Mouse (Mus musculus) gastrocnemius, adult 8-10 months (tissue): Measurements from ENCODE around the gene Bcar1. TPM values are rescaled to one million over a fixed set of nuclear protein-coding genes. Genes with fewer than 3 reads are reported as not detected.
A peak's percentile ranks its signal among the peaks of the same experiment; 100 is the strongest.

ENCODE experiments used
- DNase-seq, 2 experiments: peaks; one replicate each; pipeline ENCODE4 v3.0.0; 2022; ENCODE audit warnings: low spot score in 2 of 2
- total RNA-seq, 4 experiments: library from RNA; stranded (reverse); gene quantifications; 2 replicates each; pipeline ENCODE4 v1.2.4; 2022

Bcar1 gene
- total RNA-seq, 4 experiments from 2014 or later: 10.7 to 11.1 (median 10.8) TPM

DNA sequence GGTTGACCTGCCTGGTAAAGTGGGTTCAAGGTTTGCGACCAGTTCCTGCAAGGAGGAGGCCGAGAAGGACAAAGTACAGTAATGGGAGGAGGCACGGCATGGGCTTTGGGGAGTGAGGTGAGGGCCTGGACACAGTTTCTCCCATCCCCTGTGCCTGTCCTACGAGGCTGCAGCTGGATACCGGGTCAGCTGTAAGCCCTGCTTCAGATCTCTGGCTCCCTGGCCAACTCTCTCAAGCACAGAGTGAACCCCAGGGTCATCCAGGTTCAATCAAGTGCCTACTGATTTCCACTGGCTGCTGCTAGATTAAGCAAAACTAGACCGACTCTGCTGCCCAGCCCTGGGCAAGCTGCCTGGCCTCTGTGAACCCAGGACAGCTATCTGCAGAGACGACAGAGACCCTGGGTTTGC is 3.3 kb downstream of the Bcar1 start:
- no peak for DNase-seq

DNA sequence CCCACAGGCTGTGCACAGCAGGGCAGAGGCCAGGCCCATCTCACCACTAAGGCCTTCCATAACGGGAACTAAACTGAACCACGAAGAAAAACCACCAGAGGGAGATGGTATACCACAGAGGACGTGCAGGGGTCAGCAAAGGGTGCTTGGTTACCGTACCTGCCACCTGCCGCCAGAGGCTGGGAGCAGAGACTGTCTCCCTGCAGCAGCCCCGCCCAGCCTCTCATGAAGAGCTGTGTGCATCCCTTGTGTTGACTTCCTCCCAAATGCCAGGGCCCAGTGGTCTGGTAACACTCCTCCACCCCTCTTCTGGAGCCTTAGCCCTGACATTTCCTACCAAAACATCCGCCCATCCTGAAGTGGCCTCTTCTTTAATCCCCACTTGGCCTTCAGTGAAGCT is 4.0 kb downstream of the Bcar1 start:
- DNase-seq: no peak

DNA sequence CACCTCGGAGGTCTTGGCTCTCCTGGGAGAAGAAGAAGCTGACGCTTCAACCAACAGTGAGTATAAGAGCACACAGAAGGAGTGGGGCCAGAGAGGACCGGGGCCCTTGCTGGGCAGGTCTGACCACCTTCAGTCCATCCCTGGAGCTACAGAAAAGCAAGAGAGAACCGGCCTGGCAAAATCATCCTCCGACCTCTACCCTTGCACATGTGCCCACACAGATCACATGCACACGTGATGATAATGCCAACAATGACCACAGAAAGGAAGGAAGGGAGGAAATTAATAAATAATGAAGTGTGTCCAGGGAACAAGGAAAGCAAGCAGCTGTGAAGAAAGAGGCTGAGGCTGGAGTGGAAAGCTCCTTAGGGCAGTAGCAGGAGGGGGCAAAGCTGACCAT is 4.7 kb downstream of the Bcar1 start:
- no peak for DNase-seq

DNA sequence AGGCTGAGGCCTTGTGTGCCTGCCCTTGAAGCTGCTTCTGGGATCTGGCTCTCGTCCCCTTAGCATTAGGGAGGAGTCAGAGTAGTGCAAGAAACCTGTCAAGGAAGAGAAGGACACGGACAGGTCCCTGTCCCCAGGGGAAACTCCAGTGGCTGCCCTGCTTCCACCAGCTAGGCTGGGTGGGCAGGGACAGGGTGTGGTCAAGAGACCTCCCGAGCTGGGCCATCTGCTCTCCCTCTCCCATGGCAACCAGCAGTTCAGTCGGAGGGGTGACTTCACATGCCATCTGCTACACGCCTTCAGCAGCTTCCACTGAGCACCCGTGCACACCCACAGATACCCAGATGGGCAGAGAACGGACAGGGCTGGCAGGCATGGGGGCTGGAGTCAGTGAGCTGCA is 7.3 kb downstream of the Bcar1 start:
- no peak for DNase-seq

DNA sequence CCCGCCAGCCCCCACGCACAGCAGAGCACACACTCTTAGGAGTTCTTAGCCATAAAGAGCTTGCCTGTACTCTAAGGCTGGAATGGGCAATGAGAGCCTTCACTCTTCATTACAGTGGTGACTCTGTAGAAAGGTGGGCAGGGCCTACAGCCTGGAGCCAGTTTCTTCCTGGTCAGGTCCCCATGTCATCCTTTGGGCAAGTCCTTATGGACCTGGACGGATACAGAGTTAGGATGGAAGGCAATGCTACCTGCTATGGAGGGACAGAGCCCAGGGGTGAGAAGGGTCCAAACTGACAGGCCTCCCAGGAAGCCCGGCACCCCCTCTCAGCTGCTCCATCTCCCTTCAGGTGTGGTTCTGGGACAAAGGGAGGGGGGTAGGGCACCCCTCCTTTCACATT is 7.8 kb downstream of the Bcar1 start:
- DNase-seq: no peak

DNA sequence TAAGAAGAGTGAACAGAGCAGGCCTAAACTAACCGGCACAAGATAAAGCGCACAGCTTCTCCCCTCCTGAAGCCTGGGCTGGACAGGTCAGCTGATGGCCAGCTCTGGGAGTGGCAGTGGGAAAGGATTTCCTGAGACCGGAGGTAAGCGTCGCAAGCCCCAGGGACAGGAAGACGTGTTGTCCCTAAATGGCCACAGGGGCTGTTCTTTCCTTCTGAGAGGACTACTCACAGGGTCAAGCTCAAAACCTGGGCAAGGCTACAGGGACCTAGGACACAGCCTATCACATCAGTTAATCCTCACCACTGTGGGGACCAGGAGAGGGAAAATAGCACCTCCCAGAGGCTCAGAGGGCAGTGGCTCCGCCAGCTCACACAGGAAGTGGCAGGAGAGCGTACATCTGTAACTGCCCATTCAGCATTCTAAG is 8.3 kb downstream of the Bcar1 start:
- no peak for DNase-seq

DNA sequence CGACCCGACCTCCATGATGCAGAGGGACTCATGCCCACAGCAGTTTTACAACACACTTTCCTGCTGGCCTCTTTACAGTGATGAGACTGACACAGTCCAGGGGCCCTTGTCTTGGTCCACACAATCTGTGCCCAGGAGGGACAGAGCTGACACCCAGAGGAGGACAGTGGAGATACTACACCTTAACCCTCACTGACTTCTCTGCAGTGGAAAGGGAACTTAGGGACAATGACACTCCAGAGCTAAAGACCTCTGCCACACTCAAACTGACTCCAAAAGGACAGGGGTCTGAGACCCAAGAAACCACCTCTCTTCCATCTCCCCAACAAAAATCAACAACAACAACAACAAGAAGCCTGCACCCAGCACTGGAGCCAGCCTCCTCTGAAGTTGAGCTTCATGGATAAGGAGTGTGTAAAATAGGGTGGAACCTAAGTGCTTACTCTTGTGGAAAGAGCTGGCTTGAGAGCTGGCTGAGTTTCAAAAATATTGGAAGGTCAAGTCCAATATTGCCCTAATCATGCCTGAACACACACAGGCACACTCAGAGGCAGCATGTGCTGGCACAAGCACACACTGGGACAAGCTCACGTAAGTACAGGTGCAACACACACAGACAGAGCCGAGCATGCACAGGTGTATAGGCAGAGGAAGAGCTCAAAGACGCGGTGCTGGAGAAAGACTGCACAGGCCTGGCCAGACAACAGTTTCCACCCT is 9.2 kb downstream of the Bcar1 start:
- no peak for DNase-seq

DNA sequence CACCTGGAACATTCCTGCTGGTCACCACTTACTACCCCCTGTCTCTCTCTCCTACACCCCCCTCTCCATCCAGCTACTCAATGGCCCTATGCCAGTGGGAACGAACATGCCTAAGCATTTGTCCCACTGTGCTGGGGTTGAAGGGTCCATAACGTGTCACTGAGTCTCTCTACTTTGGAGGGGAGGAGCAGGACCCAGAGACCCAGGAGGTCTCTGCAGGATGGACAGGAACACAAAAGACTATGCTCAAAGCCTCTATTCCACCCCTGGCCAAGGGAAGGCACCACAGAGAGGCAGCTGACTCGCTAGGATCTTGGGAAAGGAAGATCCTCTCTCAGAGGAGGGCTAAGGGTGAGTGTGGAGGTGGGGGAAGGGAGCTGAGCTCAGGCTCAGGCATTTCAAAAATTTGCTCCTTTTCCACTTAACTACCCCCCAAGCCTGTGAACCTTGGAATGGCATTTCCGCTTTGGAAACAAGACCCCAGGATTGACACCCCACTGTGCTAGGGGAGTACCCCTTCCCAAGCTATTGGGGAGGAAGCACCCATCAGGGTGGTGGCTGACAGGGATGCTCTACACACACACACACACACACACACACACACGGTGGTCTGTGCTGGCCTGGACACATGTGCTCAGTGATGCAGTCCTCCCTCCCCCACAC is 9.9 kb downstream of the Bcar1 start:
- DNase-seq: no peak

DNA sequence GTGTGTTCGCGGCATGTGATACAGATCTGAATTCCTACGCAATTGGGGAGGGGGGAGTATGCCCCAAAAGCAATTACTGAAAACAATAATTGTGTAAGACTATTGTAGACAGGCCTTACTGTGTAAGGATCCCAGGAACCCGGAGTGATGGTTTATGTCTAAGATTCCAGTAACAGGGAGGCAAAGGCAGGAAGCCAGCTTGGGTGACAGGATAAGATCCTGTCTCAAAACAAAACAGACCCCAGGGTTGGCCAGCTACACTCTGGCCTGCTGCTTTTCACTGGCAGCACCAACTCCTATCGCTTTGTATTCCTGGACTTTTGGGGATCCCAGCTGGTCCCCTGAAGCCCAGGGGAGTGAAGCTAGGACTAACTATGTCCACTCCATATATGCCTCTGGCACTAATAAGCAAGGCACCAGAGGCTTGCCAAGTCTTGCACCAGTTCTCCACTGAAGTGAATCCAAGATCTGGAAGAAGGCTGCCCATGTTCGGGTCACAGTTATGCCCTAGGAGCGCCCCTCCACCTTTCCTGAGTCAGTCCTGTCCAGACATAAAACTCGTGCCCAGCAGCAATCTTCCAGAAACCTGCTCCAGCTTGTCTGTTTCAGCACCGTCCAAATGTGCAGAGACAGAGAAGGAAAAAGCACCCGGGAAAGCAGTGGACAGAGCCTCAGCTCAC is 11.1 kb downstream of the Bcar1 start:
- no peak for DNase-seq

DNA sequence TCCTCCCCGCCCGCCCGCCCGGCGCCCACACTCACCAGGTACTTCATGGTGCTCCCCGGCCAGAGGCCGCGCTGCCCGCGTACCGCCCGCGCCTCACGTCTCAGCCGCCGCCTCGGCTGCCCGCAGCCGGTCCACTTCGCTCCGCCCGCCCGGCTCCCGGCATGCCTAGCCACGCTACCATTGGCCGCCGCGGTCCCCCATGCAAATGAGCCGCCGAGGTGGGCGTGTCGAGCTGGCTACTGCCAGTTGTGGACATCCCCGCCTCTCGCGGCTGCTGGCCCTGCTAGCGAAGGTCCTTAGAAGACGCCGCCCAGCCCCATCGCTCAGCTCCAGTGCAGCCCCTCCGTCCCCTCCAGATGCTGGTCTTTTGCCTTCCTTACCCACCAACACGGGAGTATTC is 11.6 kb downstream of the Bcar1 start:
- peak; percentile 95 to 97 for DNase-seq

DNA sequence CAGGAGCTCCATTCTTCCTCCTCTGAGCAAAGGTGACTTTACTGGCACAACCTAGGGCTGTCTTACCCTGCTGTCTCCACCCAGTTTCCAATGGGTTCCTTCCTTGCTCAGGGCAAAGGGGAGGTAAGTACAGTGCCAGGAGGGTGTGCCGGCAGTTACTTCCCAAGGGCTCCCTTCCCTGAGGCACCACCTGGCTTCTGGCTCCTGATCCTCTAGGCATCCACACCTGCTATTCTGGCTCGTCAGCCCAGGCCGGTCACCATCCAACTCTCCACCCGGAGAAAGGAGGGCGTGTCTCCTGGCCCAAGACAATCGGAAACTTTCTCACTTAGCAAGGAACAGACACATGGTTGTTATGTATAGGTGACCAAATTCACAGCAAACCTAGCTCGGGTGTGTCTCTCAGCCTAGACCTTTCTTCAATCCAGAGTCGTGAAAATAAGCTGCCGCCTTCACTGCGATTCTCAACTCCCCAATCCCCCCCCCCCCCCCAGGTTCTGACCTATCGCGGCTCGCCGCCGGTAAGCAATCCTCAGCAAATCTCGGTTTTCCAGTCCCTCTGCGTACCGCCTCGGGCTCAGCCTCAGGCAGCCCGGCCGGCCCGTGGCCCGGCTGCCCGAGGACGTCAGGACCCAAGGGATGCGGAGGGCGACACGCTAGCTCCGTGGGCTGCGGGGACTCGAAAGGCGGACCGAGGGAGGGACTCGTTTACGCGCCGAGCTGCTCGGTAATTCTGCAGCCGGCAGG is 12.2 kb downstream of the Bcar1 start:
- DNase-seq: peak in 1 of 2 experiments; percentile 37

DNA sequence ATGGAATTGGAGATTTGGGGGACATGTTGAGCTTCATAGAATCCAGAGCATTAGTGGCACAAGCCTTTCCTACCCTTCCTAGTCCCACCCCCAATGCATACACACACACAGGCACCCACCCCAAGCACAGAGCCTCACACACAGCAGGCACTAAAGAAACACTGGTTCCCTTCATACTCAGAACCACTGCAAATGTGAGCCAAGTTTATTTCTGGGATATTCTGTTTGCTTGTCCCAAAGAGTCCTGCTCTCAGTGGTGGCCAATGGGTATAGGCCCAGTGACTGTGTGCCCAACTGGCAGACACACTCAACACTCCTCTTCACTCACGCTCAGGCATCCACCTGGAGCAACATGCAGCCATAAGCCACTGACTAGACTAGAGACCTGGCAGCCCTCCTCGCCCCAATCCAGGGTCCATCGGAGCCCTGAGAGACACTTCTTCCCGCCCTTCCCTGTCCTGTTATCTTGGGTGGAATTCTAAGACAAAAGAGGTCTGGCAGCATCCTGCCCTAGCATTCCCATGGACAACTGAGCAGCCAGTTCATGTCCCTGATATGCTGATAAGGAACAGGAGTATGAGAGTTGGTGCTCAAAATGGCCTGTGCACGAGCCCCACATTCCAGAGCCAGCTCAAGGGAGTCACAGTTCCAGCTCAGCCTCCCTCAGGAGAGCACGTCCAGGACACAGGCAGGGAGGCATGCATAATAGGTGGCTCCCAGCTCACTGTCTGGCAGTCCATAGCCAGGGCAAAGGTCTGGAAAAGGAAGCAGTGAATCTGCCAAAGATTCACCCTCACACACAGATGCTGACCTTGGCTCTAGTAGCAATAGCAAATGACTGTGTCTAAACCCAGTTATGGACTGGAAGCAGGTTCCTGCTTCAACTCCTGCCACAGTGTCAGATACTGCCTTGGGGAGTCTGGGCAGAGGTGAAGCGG is 14.1 kb downstream of the Bcar1 start:
- no peak for DNase-seq

DNA sequence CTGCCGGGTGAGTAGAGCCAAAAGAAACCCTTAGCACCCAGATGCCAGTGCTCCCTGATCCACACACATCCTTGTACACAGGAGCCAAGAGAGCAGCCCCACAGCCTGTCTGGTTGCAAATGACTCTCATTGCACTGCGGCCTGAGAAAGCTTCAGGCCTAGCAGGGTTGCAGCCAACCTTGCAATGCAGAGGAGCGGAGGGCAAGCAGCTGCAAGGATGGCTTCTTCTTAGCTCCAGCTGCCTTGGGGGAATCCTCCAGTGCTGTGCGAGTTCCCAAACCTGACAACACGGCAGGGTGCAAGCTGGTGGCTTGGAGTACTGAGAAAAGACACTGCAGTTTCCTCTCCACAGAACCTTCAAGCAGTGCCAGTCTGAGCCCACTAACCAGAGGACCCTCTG is 15.1 kb downstream of the Bcar1 start:
- DNase-seq: no peak

DNA sequence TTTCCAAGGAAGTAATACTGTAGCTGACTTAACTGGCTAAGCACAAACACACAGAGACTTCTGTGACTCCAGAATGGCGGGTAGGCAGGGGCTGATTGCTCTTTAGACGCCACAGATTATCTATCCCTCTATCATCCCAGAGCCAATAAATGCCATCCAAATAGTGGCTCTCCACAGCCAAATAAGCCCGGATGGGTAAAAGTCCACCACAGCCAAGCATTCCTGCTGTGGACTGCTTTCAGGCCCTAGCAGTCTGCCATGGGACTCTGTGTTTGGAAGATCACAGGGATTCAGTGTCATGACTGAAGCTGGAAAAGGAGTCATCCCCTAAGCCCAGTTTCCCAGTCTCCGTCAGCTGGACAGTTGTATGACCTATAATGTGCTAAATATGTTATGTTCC is 16.1 kb downstream of the Bcar1 start:
- DNase-seq: no peak

DNA sequence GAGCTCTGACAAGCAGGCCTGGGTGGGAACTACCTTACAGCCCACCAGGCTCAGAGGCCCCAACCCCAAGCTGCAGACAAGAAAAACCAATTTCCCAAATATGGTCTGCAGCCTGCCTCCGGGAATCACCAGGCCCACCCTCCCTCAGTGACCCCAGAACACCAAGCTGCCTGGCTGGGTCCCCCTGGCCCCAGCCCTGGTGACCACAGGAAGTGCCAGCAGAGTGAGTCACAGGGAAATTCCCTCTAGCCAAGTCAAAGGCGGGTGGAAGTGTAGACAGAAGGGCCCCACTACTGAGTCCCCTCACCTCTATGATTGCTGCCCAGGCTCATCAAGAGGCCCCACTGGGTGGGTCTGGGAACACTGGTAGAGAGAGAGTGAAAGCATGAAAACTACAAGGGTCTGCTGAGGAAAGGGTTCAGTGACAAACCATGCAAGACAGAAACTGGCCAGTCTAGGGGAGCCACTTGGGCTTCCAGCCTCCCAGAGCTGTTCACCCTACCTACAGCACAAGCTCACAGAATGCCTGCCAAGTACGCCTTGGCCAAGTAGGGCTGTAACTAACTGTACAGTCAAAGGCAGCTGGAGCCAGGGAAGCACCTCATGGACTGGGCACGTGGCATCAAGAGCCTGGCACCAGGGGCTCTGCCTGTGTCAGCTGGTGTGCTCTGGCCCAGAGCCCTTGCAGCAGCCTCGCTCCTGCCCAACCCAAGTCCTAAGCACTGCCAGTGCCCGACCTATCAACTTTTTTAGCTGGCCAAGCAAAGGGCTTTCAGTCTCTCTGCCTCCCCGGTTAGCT is 17.3 kb downstream of the Bcar1 start:
- DNase-seq: peak; percentile 86 to 93

DNA sequence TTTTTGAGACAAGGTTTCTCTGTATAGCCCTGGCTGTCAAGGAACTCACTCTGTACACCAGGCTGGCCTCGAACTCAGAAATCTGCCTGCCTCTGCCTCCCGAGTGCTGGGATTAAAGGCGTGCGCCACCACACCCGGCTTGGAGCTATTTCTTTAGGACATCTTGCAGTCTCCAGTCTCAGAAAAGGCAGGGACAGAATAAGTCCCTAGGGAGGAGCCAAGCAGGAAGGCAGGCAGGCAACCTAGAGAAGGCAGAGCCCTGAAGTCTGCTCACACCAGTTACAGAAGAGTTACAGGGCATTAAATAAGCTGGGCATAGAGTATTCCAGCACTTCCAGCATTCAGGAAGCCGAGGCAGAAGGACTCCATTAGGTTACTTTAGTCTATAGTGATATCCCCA is 18.3 kb downstream of the Bcar1 start:
- DNase-seq: no peak

DNA sequence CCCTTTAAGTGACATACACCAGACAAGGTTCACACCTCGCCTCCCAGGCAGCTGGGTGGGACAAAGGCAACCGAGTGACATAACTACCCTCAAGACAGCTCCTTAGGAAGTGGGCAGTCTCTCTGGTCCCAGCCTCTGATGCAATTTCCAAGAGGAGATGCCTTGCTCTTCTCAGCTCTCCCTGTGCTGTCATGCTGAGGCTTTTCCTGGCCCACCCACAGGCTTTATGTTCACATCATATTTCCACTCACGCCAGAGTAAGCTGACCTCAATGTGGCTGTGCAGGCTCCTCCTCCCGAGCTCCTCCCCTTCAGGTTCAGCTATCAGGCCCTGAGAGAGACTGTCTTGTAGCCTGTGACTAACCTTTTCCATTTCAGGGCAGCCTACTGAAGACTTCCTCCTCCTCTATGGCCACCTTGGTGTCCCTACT is 23.5 kb downstream of the Bcar1 start:
- no peak for DNase-seq

DNA sequence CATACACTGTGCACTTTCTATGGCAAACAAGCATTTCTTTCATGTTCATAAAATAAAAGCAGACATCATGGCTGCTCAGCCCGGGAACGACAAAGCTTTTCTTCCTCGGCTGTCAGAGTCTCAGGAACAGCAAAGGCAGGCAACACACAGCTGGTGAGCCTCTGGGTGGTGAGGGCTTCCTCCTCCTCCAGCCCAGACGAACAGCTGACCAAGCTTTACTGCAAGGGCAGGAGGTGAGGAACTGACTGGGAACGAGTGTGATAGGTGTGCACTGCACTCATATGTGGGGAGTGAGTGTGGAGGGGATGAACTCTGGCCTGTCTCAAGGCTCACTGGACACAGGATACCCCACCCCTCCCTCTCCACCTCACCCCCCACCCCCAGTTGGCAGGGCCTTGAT is 24.7 kb downstream of the Bcar1 start:
- DNase-seq: no peak

DNA sequence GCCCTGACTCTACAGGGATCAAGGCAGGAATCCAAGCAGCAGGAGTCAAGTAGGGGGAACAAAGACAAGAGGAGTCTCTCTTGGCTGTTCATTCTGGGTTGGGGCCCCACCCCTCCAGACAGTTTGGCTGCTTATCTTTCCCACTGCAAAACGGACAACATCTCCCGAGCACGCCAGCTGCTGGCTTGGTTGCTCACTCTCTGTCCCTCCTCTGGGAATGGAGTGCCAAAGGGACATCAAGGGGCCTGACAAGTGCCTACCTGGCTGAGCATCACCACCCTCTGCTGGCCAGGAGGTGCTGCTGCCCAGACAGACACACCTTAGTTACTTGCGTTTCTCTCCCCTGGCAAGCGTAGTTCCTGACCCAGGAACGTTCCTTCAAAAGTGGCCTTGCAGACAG is 25.7 kb downstream of the Bcar1 start:
- no peak for DNase-seq

DNA sequence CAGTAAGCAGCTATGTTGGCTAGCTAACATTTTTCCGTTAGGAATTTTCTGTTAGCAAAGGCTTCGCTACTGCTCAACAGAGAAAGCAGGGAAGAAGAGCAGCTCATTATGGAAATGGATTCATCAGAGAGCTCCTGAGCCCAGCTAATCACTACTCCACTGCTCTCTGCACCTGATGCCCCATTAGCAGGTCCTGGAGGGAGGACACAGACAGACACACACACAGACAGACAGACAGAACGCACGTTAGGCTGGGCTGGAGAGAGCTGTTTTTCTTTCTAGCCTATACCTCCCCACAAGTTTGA is 26.2 kb downstream of the Bcar1 start:
- no peak for DNase-seq
